Mouse (Mus musculus): ENCODE measurements around the gene Grm4.

DNA sequence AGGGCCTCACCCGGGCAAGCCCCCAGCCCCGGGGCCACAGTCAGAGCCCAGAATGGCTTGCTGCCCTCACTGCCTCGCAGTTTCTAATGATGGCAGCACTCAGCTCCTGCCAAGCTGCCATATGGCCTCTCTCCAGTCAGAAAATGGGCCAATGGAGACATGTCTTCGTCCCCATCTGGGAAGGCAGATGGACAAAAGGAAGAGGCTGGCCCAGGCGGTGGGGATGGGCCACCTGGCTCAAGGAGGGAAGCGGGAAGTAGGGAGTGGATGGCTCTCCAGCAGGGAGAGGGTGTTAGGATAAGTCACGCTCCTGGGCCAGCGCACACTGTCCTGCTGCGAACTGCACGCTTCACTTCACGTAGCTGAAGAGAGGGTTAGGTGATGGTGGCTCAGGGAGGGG is 64.8 kb downstream of the Grm4 start:
- TF ChIP-seq POLR2A (IDR thresholded peaks at IDR 0.05; ENCODE audit: insufficient read length, low read depth) (no peak), CEBPB (IDR thresholded peaks at IDR 0.05; ENCODE audit: insufficient read depth, poor library complexity, severe bottlenecking) (no peak), E2F4 (IDR thresholded peaks at IDR 0.05; ENCODE audit: insufficient read depth) (no peak), TCF12 (IDR thresholded peaks at IDR 0.05; ENCODE audit: insufficient read depth, poor library complexity, severe bottlenecking) (no peak), MYOD1 (IDR thresholded peaks at IDR 0.05; ENCODE audit: control insufficient read depth in 1 of 3, insufficient read length in 2 of 3, low read depth in 2 of 3) (no peak), USF1 (IDR thresholded peaks at IDR 0.05; ENCODE audit: low read depth) (no peak), MAX (IDR thresholded peaks at IDR 0.05; ENCODE audit: low read depth) (no peak), TCF3 (IDR thresholded peaks at IDR 0.05; ENCODE audit: insufficient read length, low read depth) (no peak), MYOG (IDR thresholded peaks at IDR 0.05; ENCODE audit: control insufficient read depth in 1 of 3, insufficient read depth in 1 of 3, insufficient read length in 2 of 3, low read depth in 2 of 3) (no peak), REST (IDR thresholded peaks at IDR 0.05; ENCODE audit: insufficient read depth, insufficient read length) (no peak), SRF (IDR thresholded peaks at IDR 0.05; ENCODE audit: control insufficient read depth, insufficient read length, low read depth) (no peak)

Measured in myocyte (in vitro differentiated cells).